Mouse (Mus musculus) layer of hippocampus, postnatal 36 days (tissue): ENCODE measurements around the gene Pisd. TPM values are rescaled to one million over a fixed set of nuclear protein-coding genes. Genes with fewer than 3 reads are reported as not detected.
"Not testable (repeated sequence)": the region's sequence is repeated elsewhere in the genome, so short reads cannot be mapped to it uniquely, and the experiment has no call there.

ENCODE experiments used
- DNase-seq, 2 experiments: peaks; one replicate each; pipeline ENCODE4 v3.0.0; 2022
- total RNA-seq, 2 experiments: library from RNA; stranded (reverse); gene quantifications; 2 replicates each; pipeline ENCODE4 v1.2.3; 2021

Pisd gene
- 10 to 100 TPM; 64.1 to 68.3 TPM for total RNA-seq

- peak; percentile 96 to 97 for DNase-seq
Observed at GRCm38 (mm10) chr5:32785313-32785915, at the start of gene Pisd. TSS of gene Pisd (minus strand) at chr5:32785646.

GRCm38 (mm10) chr5:32834497-32834896 lies 49.1 kb upstream of the Pisd start:
- no peak for DNase-seq

- DNase-seq = no peak
Observed at GRCm38 (mm10) chr5:32830054-32830453, 44.6 kb upstream of the Pisd start.

- not testable (repeated sequence) for DNase-seq
Observed at GRCm38 (mm10) chr5:32828766-32829165, 43.3 kb upstream of the Pisd start.

GRCm38 (mm10) chr5:32827009-32827408 lies 41.6 kb upstream of the Pisd start, which contains the start of gene Gm20671:
TSS of gene Gm20671 (minus strand) at chr5:32827109.
- DNase-seq = no peak

- peak; percentile 51 to 56 for DNase-seq
Observed at GRCm38 (mm10) chr5:32820471-32820870, 35.0 kb upstream of the Pisd start.

- DNase-seq = no peak
Observed at GRCm38 (mm10) chr5:32815396-32815795, 29.9 kb upstream of the Pisd start.

- not testable (repeated sequence) for DNase-seq
Observed at GRCm38 (mm10) chr5:32786454-32786853, 1.0 kb upstream of the Pisd start.

GRCm38 (mm10) chr5:32784726-32785125 lies 720 bp downstream of the Pisd start:
- no peak for DNase-seq

GRCm38 (mm10) chr5:32781596-32781995 lies 3.9 kb downstream of the Pisd start:
- no peak for DNase-seq

GRCm38 (mm10) chr5:32778168-32778567 lies 7.3 kb downstream of the Pisd start:
- DNase-seq = no peak

- no peak for DNase-seq
Observed at GRCm38 (mm10) chr5:32772361-32772760, 13.1 kb downstream of the Pisd start.

- no peak for DNase-seq
Observed at GRCm38 (mm10) chr5:32767636-32768373, 17.6 kb downstream of the Pisd start.

- no peak for DNase-seq
Observed at GRCm38 (mm10) chr5:32767004-32767403, 18.4 kb downstream of the Pisd start.

GRCm38 (mm10) chr5:32761566-32762140 lies 23.8 kb downstream of the Pisd start:
- no peak for DNase-seq

GRCm38 (mm10) chr5:32760787-32761186 lies 24.7 kb downstream of the Pisd start:
- DNase-seq = no peak

- DNase-seq = not testable (repeated sequence)
Observed at GRCm38 (mm10) chr5:32760352-32760751, 25.1 kb downstream of the Pisd start.

- DNase-seq = no peak
Observed at GRCm38 (mm10) chr5:32759662-32760061, 25.8 kb downstream of the Pisd start.

- no peak for DNase-seq
Observed at GRCm38 (mm10) chr5:32756141-32756540, 29.3 kb downstream of the Pisd start.

GRCm38 (mm10) chr5:32751736-32752135 lies 33.7 kb downstream of the Pisd start:
- peak in 1 of 2 experiments; percentile 23 for DNase-seq

GRCm38 (mm10) chr5:32748936-32749335 lies 36.5 kb downstream of the Pisd start:
- no peak for DNase-seq

GRCm38 (mm10) chr5:32747650-32748375 lies 37.6 kb downstream of the Pisd start:
- DNase-seq = peak; percentile 57 to 60
